Mouse (Mus musculus): Measurements from ENCODE around the gene Lhb.
"Not testable (repeated sequence)": the region's sequence is repeated elsewhere in the genome, so short reads cannot be mapped to it uniquely, and the experiment has no call there.

Lhb gene

GRCm38 (mm10) chr7:45420615-45420919 is at the start of gene Lhb:
Gene Lhb, plus strand, starts transcription at chr7:45420820.
- DNase-seq (ENCODE audit: low spot score in 2 of 2): no peak

GRCm38 (mm10) chr7:45372371-45372770 is 48.2 kb upstream of the Lhb start:
- no peak for DNase-seq (ENCODE audit: low spot score in 2 of 2)

DNA sequence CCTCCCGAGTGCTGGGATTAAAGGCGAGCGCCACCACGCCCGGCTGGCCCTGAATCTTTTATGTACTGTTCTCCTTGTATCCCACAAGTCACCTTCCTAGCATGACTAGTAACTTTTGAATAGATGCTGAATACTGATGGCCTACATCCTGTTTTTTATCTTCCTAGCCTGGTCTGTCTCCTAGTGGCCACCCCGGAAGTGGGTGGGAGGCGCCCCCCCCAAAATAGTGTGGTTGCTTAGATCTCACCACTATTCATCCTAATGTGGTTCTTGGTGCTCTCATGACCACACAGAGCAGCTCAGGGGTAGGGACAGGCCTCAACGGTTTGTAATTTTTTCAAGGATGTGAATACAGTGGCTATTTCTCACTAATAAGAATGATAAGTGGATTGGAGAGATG is 46.0 kb upstream of the Lhb start:
- no peak for DNase-seq (ENCODE audit: low spot score in 2 of 2)

GRCm38 (mm10) chr7:45376057-45376456 is 44.6 kb upstream of the Lhb start:
- no peak for DNase-seq (ENCODE audit: low spot score in 2 of 2)

- no peak for DNase-seq (ENCODE audit: low spot score in 2 of 2)
Observed at GRCm38 (mm10) chr7:45386077-45386476, 34.5 kb upstream of the Lhb start.

DNA sequence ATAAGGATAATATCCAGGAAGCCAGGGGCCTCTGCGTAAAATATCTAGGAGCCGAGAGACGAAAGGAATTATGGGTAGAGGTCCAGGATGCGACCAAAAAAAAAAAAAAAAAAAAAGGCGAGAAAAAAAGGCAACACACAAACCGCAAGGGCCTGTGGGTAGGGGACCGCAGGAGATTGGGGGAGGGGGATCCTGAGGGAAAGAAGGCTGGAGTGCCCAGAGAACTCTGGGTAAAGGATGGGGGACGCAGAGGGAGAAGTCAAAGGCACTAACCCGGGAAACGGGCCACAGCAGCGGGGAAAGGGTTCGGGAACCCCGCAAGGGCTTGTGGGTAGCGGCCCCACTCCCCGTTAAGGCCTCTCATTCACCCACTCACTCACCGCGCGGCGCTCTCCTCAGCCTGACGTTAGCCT is 25.5 kb upstream of the Lhb start:
- no peak for DNase-seq (ENCODE audit: low spot score in 2 of 2)

DNA sequence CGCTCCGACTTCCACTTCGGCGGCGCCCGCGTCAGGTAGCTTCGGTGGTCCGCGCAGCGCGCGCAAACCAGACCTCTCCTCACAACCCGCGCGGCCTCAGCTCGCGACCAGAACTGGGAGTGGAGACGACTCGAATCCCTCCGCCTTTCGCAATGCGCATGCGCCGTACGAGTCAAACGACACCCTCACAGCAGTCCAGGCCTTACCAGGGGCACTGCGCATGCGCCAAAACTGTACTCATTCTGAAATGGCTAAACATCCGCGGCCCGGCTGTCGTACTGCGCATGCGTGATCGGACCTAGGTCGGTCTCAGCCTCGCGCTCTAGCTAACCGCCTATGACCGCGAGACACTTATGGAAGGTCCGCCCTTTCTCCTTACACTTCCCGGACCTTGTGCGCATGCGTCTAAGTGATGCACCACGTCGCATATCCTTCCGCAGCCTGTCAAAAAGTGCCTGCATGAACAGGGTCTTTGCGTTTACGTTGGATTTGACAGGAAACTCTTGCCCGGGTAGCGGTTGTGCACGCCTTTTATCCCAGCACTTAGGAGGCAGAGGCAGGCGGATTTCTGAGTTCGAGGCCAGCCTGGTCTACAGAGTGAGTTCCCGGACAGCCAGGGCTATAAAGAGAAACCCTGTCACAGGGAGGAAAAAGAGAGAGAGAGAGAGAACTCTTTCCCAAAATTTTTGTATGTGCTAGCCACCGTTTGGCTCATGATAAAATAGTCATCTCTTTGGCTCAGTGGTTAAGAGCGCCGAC is 24.9 kb upstream of the Lhb start, which contains the start of gene Snrnp70:
Snrnp70 (minus strand) TSS at position 165 of the 759 bp plus-strand sequence.
- peak; percentile 100 for DNase-seq (ENCODE audit: low spot score in 2 of 2)

GRCm38 (mm10) chr7:45396337-45396775 is 24.3 kb upstream of the Lhb start:
- not testable (repeated sequence) for DNase-seq (ENCODE audit: low spot score in 2 of 2)

DNA sequence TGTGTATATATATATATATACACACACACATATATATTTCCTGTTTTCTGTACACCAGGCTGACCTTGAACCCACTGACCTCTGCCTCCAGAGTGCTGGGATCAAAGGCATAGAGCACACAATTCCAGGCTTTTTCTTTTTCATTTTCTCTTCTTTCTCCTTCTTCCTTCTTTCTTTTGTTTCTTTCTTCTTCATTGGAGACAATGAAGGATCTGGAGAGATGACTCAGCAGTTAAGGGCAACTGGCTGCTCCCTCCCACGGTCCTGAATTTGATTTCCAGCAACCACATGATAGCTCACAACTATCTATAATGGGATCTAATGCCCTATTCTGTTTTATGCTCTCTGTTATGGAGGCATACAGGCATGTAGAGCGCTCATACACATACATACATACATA is 23.8 kb upstream of the Lhb start:
- no peak for DNase-seq (ENCODE audit: low spot score in 2 of 2)

GRCm38 (mm10) chr7:45401521-45402085 is 19.0 kb upstream of the Lhb start:
- no peak for DNase-seq (ENCODE audit: low spot score in 2 of 2)

DNA sequence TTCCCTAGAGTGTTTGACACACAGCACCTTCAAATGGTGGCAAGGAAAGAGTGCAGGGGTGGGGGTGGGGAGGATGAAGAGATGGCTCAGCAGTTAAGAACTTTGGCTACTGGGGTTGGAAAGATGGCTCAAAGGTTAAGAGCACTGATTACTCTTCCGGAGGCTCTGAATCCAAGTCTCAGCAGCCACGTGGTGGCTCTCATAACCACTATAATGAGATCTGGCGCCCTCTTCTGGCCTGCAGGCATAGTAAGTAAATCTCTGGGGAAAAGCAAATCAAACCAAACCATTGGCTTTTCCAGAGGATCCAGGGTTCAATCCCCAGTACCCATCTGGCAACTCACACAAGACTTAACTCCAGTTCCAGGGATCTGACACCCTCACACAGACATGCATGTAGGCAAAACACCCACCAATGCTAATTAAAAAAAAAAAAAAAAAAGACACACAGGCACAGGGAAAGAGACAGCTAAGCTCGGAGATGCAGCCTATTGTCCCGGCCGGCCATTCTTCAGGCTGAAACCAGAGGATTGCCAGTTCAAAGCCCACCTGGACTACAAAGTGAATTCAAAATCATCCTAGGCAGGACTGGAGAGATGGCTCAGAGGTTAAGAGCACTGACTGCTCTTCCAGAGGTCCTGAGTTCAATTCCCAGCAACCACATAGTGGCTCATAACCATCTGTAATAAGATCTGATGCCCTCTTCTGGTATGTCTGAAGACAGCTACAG is 16.9 kb upstream of the Lhb start:
- DNase-seq (ENCODE audit: low spot score in 2 of 2): peak in 1 of 2 experiments; percentile 22

DNA sequence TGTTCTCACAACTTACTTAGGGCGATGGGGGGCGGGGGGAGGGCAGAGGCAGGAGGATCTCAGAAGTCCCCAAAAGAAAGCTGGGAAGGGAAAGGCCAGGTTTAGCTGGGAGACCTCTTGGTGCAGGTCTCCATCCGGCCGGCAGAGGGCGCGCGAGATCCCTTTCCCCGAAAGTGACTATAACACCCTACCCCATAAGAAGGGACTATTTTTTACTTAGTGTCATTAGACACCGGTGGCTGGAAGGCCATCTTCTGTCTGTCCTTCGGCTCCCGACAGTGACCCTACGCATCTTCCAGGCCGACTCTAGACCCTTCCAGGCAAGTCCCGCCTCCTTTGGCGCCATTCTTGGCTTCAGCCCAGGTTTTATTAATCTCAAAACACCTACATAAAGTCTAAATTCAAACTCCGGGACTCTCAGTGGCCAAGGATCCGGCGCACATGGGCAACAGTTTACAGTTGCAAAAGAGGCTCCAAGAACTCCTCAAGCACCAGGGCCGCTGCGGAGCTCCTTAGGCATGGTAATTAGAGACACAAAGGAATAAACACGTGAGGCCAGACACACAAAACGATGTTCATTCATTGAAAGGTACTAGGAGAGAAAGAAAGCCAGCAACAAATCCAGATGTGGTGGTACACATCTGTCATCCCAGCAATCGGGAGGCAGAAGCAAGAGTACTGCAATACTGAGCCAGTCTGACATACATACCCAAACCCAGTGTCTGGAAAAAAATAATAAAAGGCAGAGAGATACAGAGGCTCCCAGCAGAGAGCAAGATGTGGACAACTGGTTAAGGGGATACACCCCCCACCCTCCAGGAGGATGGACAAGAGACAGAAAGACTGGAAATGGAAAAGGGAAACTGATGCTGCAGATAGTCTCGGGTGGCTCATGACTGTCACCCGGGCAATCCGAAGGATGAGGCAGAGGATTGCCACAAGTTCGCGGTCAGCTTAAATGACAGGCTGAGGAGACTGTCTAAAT is 15.2 kb upstream of the Lhb start, which contains the start of gene Kcna7:
Kcna7 (plus strand) TSS at position 563 of the 985 bp plus-strand sequence.
- peak; percentile 64 to 67 for DNase-seq (ENCODE audit: low spot score in 2 of 2)

GRCm38 (mm10) chr7:45406157-45407156 is 14.2 kb upstream of the Lhb start:
- DNase-seq (ENCODE audit: low spot score in 2 of 2): peak; percentile 39 to 51

DNA sequence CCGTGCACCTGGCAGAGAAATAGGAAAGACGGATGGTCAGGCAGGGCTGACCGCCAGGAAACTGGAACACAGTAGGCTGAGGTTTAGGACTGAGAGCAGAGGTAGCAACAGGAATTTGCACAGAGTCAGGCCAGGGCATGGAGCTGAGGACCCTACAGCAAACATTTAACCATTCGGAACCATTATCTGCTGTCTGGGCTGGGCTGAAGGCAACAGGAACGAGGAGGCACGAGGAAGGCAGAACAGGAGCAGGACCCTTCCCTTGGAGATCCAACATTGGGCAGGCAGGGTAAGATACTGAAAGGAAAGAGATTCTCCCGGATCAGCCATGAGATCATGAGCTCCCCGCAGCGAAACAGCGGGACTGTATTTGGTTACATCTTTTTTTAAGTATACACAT is 12.8 kb upstream of the Lhb start:
- DNase-seq (ENCODE audit: low spot score in 2 of 2): no peak

GRCm38 (mm10) chr7:45408351-45408750 is 12.3 kb upstream of the Lhb start:
- no peak for DNase-seq (ENCODE audit: low spot score in 2 of 2)

GRCm38 (mm10) chr7:45408949-45409348 is 11.7 kb upstream of the Lhb start:
- DNase-seq (ENCODE audit: low spot score in 2 of 2): no peak

- DNase-seq (ENCODE audit: low spot score in 2 of 2): no peak
Observed at GRCm38 (mm10) chr7:45409497-45410163, 11.0 kb upstream of the Lhb start.

- DNase-seq (ENCODE audit: low spot score in 2 of 2): no peak
Observed at GRCm38 (mm10) chr7:45412421-45412820, 8.2 kb upstream of the Lhb start.

DNA sequence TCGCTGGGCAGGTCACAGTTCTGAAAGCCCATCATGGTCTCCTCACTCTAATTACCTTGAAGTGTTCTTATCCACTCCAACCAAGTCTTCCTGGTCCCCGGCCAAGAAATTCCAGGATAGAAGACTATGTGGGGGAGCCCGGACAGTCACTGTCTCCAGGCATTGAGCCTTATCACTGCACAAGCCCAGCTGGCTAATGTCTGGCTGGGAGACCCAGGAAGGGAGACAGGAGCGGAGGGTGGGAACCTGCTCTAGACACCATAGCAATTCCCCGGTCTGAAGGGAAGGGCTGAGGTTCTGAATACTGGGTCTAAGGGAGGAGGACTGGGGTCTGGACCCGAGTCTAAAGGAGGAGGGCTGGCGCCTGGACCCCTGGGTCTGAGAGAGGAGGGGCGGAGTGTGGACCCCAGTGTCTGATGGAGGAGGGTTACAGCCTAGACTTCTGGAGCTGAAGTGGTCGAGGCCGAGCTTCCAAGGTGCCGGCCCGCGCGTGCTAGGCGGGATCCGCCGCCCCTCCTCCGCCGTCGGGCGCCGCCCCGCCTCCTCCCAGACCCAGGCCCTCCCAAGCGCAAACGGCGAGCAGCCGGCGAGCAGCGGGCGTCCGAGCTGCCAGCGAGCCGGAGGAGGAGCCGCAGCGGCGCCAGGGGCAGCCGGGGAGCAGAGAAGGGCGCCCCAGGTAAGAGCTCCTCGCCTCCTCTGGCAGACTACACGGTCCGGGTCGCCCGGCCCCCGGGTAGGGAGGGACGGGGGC is 7.3 kb upstream of the Lhb start, which contains the start of gene Ntf5:
Ntf5 (plus strand) TSS at position 583 of the 751 bp plus-strand sequence.
- DNase-seq (ENCODE audit: low spot score in 2 of 2): no peak

Measured in heart, adult 9 months (tissue).